Mouse (Mus musculus): Measurements from ENCODE around the gene Gm7271.

Gene Gm7271

DNA sequence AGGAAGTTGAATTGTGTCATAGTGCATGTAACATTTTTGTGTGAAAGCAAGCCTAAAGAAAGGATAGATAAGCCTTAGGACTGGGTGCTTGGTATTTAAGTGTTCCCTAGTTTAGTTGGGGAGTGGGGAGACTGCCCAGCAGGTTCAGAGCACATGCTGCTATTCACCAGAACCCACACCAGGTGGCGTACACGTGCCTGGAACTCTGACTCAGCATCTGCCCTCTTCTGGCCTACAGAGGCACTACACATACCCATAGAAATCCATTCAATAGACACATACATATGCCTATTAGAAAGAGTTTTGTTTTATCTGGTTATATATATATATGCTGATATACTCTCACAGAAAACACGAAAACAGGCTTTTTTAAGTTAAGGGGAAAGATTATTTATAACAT lies 81.5 kb downstream of the Gm7271 start:
- in situ Hi-C loops (cut with MboI; ENCODE audit: unreplicated experiment in 2 of 2) = loop anchor here in 1 of 2 experiments (10.0 to 25.0 kb wide), 2 partner anchors 289 to 703 kb away; no protein-coding TSS in a partner anchor
